Mouse (Mus musculus) frontal cortex, postnatal 14 days (tissue): ENCODE data around the gene Fxr1.
A peak's percentile ranks its signal among the peaks of the same experiment; 100 is the strongest.
"Not testable (repeated sequence)": the region's sequence is repeated elsewhere in the genome, so short reads cannot be mapped to it uniquely, and the experiment has no call there.

Experiments used
- DNase-seq, 2 experiments: peaks; one replicate each; pipeline ENCODE4 v3.0.0; 2022; ENCODE audit warnings: low spot score in 2 of 2

The Fxr1 gene

GRCm38 (mm10) chr3:34041990-34042389, 22.2 kb downstream of the Fxr1 start:
- DNase-seq, result no peak

GRCm38 (mm10) chr3:34062352-34062751, 42.6 kb downstream of the Fxr1 start:
- no peak for DNase-seq

DNA sequence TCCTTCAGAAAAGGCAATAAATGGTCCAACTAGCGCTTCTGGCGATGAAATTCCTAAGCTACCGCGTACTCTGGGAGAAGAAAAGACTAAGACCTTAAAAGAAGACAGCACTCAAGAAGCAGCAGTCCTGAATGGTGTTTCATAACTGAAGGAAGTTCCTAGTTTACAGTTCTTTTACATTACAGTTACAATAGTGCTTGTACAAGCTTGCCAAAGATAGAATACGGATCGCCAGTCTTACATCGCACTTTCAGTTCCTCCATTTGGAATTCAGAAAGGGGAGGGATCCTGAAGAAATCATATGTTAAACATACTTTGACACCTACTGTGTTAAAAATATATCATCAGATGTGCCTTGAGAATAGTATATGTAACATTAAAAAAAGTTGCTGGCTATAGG, 49.2 kb downstream of the Fxr1 start:
- DNase-seq, result not testable (repeated sequence)

GRCm38 (mm10) chr3:34072726-34073125, 53.0 kb downstream of the Fxr1 start:
- no peak for DNase-seq

- DNase-seq, result no peak
Measured at GRCm38 (mm10) chr3:34076058-34076759, 56.5 kb downstream of the Fxr1 start.

- DNase-seq, result peak; percentile 87 to 94
Measured at GRCm38 (mm10) chr3:34080900-34081662, 61.3 kb downstream of the Fxr1 start, which contains the start of gene Dnajc19. TSS of gene Dnajc19 (minus strand) at chr3:34081321.

GRCm38 (mm10) chr3:34081929-34082328, 62.2 kb downstream of the Fxr1 start:
- DNase-seq, result no peak

GRCm38 (mm10) chr3:34083655-34084054, 63.9 kb downstream of the Fxr1 start:
- DNase-seq, result no peak

DNA sequence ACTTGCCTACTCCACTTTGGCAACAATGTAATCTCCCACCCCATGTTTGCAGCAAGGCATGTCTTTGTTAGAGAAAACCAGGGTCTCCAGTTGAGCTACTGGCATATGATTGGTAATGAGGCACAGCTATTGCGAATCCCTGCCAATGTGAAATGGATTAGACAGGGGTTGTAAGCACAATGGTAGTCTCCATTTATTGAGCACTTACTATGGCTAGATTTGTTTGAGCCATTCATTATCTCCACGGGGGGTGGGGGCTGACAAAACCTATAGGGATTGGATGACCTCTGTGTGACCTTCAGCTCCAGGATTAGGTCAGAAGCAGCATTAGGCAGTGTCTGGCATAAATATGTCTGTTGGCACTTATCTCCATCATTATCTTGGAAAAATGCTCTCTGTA, 83.1 kb downstream of the Fxr1 start:
- no peak for DNase-seq

GRCm38 (mm10) chr3:34103902-34104672, 84.3 kb downstream of the Fxr1 start:
- DNase-seq, result no peak

- no peak for DNase-seq
Measured at GRCm38 (mm10) chr3:34106421-34106820, 86.7 kb downstream of the Fxr1 start.

- no peak for DNase-seq
Measured at GRCm38 (mm10) chr3:34107631-34108030, 87.9 kb downstream of the Fxr1 start.

GRCm38 (mm10) chr3:34111941-34112685, 92.4 kb downstream of the Fxr1 start:
- DNase-seq, result no peak

- DNase-seq, result no peak
Measured at GRCm38 (mm10) chr3:34115806-34116205, 96.1 kb downstream of the Fxr1 start.

GRCm38 (mm10) chr3:34119869-34120268, 100.1 kb downstream of the Fxr1 start:
- no peak for DNase-seq
